Mouse (Mus musculus) lung, postnatal 0 days (tissue): ENCODE measurements around the gene Gps1.

Experiments
- CTCF ChIP-seq: IDR thresholded peaks from 2 replicates; pipeline ENCODE4 v1.5.1; 2016; ENCODE audit warnings: antibody characterized with exemption, mild to moderate bottlenecking
- EP300 ChIP-seq: IDR thresholded peaks from 2 replicates; pipeline ENCODE4 v1.6.1; 2016; ENCODE audit warnings: antibody characterized with exemption, mild to moderate bottlenecking, control low read depth

GRCm38 (mm10) chr11:120784064-120784791 is at the start of gene Gps1, which contains the start of gene Rfng:
- TF ChIP-seq CTCF (no peak), EP300 (no peak)
